Mouse (Mus musculus): ENCODE results near the gene Gpa33. TPM values are rescaled to one million over a fixed set of nuclear protein-coding genes. Genes with fewer than 3 reads are reported as not detected.
A peak's percentile ranks its signal among the peaks of the same experiment; 100 is the strongest.

The Gpa33 gene
- polyA plus RNA-seq, 1 experiment from 2014 or later = 0.40 TPM

DNA sequence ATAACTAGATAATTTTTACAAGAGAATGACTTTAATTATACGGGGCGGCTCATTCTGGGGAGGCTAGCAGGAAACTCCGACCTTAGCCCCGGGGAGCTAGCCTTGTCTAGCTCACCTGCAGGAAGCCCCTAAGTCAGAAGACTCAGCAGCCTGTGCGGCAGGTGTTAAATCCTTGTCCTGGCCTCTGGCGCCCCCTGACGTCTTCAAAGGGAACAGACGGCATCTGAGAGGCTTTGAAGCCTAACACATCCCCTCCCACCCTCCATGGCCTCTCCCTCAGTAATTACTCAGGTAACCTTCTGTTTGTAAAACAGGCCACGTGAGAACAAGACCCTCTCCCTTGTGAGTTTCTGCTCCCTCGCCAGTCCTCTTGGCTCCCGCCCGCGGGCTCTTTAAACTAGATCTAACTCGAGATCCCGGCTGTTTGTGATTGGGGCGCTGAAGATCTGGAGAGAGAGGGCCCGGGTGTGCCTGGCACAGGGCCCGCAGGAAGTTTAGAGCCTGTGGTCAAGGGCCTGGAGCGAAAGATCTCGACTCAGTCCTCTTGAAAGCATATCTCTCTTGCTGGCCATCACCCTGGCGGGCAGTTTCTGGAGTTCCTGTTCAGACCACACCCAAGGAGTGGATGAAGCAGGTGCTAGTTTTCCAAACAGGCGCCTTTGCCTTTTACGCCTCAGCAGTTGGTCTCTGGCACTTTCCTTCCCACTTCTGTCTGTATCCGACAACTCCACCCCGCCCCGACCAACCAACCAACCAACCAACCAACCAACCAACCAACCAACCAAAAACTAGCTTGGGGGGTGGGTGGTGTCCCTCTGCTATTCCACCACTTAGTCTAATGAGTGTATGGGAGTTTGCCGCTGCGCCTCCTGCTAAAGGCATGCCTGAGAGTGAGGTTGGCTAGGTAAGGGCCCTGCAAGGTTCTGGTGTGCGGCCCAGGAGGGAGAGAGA is 24.4 kb downstream of the Gpa33 start:
- Histone ChIP-seq H3K27me3 (ENCODE audit: control insufficient read depth, insufficient read depth, low read depth, low read length) (peaks cover 16% of the 10 kb centered on the region), H3K9ac (ENCODE audit: low read depth, low read length) (no peak overlapping the region), H3K4me2 (ENCODE audit: low read depth, low read length) (peak overlapping the region; percentile 44), H3K4me3 (ENCODE audit: low read depth, low read length) (0 out of 2 replicates have a peak overlapping the region, but pooled peaks have one; percentile 6), H3K27ac (ENCODE audit: low read length) (no peak overlapping the region), H3K4me1 (ENCODE audit: control insufficient read depth, low read depth, low read length) (peaks cover 2% of the 10 kb centered on the region; the same call in 1 of the 2 replicates), H3K36me3 (ENCODE audit: control insufficient read depth, insufficient read depth) (no peaks in the 10 kb centered on the region), H3K9me3 (replicated peaks; ENCODE audit: control insufficient read depth, low read length) (no peaks in the 10 kb centered on the region)
- WGBS (ENCODE audit: insufficient replicate concordance) = 6% methylated on average over 29 of the region's 29 CpGs
- 0 out of 2 replicates have a peak, but pooled peaks have one; percentile 37 for ATAC-seq (ENCODE audit: low read depth)

DNA sequence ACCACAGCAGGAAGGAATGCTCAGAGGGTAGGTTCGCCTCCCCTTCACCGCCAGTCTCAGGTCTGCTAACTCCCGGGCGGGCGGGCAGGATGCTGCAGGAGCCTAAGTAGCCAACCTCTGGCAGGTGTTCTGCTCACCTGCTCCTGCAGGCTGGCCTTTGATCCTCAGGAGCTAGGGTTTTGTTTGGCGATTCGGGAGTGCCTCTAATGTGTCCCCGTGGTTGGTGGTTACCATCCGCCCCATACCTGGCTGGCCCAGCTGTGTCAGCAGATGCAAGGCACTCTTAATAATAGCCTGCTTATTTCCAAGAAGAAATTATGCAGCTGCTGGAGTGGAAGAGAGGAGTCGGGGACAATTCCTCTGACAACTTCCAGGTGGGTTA is 25.1 kb downstream of the Gpa33 start:
- WGBS (ENCODE audit: insufficient replicate concordance) = 31% methylated on average over 10 of the region's 10 CpGs
- Histone ChIP-seq H3K4me1 (ENCODE audit: control insufficient read depth, low read depth, low read length) (peaks cover 2% of the 10 kb centered on the region; the same call in 1 of the 2 replicates), H3K9ac (ENCODE audit: low read depth, low read length) (no peak overlapping the region), H3K36me3 (ENCODE audit: control insufficient read depth, insufficient read depth) (no peaks in the 10 kb centered on the region), H3K4me3 (ENCODE audit: low read depth, low read length) (no peak overlapping the region), H3K9me3 (replicated peaks; ENCODE audit: control insufficient read depth, low read length) (no peaks in the 10 kb centered on the region), H3K27ac (ENCODE audit: low read length) (no peak overlapping the region), H3K4me2 (ENCODE audit: low read depth, low read length) (no peak overlapping the region), H3K27me3 (ENCODE audit: control insufficient read depth, insufficient read depth, low read depth, low read length) (peaks cover 22% of the 10 kb centered on the region)
- no peak for ATAC-seq (ENCODE audit: low read depth)

DNA sequence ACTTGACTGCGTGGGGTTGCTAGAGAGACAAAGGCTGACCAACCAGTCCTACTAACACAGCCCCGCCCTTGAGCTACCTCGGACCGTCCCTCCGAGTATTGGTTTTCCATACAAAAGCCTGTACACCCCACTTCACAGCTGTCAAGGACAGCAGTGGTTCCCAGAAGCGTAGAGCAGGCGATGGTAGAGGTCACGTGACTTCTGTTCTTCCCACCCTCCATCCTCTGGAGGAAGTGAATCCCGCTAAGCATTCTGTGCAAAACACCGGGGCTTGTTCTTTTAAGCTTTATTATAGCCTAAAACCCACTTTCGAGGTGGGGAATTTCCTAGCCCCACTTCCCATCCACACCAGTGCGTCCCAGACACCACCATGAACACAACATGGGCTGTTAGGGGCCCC is 27.7 kb downstream of the Gpa33 start:
- ATAC-seq (ENCODE audit: low read depth) = no peak
- WGBS (ENCODE audit: insufficient replicate concordance) = 61% methylated on average over 12 of the region's 12 CpGs

DNA sequence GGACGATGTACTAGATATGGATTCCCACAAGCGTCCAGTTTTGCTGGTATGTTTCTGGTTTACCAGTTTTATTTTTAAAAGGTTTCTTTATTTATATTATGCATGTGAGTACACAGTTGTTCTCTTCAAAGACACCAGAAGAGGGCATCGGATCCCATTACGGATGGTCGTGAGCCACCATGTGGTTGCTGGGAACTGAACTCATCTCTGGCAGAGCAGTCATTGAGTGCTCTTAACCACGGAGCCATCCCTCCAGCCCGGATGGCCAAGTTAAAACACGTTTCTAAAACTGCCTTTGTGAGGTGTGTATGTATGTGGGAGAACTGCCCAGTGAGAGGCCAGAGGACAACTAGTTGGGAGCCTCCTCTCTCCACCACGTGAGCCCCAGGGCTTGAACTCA is 28.6 kb downstream of the Gpa33 start:
- Histone ChIP-seq H3K4me1 (ENCODE audit: control insufficient read depth, low read depth, low read length) (peaks cover 2% of the 10 kb centered on the region; the same call in 1 of the 2 replicates), H3K4me3 (ENCODE audit: low read depth, low read length) (no peak overlapping the region), H3K9me3 (replicated peaks; ENCODE audit: control insufficient read depth, low read length) (no peaks in the 10 kb centered on the region), H3K4me2 (ENCODE audit: low read depth, low read length) (no peak overlapping the region), H3K9ac (ENCODE audit: low read depth, low read length) (no peak overlapping the region), H3K36me3 (ENCODE audit: control insufficient read depth, insufficient read depth) (no peaks in the 10 kb centered on the region), H3K27me3 (ENCODE audit: control insufficient read depth, insufficient read depth, low read depth, low read length) (peaks cover 25% of the 10 kb centered on the region), H3K27ac (ENCODE audit: low read length) (no peak overlapping the region)
- ATAC-seq (ENCODE audit: low read depth) = no peak
- 40% methylated on average over 9 of the region's 9 CpGs for WGBS (ENCODE audit: insufficient replicate concordance)

More for the DNA sequence above, 27.7 kb downstream of the Gpa33 start:
- Histone ChIP-seq H3K9me3 (replicated peaks; ENCODE audit: control insufficient read depth, low read length) (no peaks in the 10 kb centered on the region), H3K4me2 (ENCODE audit: low read depth, low read length) (no peak overlapping the region), H3K4me1 (ENCODE audit: control insufficient read depth, low read depth, low read length) (peaks cover 2% of the 10 kb centered on the region; the same call in 1 of the 2 replicates), H3K36me3 (ENCODE audit: control insufficient read depth, insufficient read depth) (no peaks in the 10 kb centered on the region), H3K27ac (ENCODE audit: low read length) (no peak overlapping the region), H3K27me3 (ENCODE audit: control insufficient read depth, insufficient read depth, low read depth, low read length) (peaks cover 25% of the 10 kb centered on the region), H3K4me3 (ENCODE audit: low read depth, low read length) (no peak overlapping the region), H3K9ac (ENCODE audit: low read depth, low read length) (no peak overlapping the region)

DNA sequence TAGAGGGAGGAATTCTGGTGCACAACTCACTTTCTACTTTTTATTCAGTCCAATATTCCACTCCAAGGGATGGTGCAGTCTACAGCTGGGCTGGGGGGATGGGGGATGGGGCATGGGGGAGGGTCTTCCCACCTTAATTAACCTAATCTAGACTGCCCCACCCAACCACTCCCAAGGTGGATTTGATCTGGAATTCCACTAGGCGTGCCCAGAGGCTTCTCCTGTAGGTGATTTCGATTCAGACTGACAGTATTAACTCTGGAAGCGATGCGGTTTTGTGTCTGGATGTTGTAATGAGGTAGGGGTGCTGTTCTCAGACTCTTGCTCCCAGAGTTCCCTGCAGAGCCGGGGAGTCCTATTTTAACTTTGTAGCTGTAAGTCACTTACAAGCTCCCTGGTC is 30.1 kb downstream of the Gpa33 start:
- ATAC-seq (ENCODE audit: low read depth) = no peak
- H3K27ac ChIP-seq (ENCODE audit: low read length) = no peak overlapping the region
- no peaks in the 10 kb centered on the region for H3K36me3 ChIP-seq (ENCODE audit: control insufficient read depth, insufficient read depth)
- no peak overlapping the region for H3K4me2 ChIP-seq (ENCODE audit: low read depth, low read length)
- no peaks in the 10 kb centered on the region for H3K4me1 ChIP-seq (ENCODE audit: control insufficient read depth, low read depth, low read length)
- no peak overlapping the region for H3K4me3 ChIP-seq (ENCODE audit: low read depth, low read length)
- H3K9ac ChIP-seq (ENCODE audit: low read depth, low read length) = no peak overlapping the region
- H3K9me3 ChIP-seq (replicated peaks; ENCODE audit: control insufficient read depth, low read length) = no peaks in the 10 kb centered on the region
- WGBS (ENCODE audit: insufficient replicate concordance) = 51% methylated on average over 5 of the region's 5 CpGs
- H3K27me3 ChIP-seq (ENCODE audit: control insufficient read depth, insufficient read depth, low read depth, low read length) = peaks cover 16% of the 10 kb centered on the region

DNA sequence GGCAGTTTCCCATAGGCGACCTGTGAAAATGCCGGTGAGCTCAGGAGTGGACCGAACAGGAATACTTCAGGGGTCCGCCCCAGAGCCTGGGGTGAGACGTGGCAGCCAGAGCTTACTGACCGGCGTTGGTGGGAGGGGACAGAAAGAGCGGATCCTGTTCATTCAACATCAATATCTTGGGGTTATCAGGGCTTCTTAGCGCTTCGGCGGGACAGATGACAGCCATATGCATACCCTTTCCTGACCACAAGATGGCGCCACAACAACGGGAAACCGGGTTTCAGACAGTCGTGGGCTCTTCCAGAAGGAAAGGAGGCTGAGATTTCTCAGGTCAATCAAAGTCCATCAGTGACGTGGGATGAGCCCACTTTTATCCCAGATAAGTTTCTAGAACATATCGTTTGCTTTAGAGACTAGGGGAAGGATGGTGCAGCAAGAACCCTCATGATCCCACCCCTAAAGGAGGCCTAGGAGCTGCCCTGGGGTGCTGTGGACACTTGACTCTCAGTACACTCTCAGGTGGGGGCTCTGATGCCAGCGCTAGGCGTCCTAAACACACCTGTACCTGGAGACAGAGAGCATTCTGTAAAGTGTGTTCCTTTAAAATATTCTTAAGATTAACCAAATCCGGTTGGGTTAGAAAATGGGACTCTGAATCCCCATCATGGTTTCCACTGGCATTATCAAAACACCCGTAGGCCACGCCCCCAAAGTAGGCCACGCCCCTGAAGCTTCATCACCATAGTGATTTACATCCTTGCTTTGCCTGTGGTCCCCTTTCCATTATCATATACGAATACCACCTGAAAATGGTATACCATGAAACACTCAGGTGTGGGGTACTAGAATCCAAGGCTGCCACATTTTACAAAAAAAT is 30.8 kb downstream of the Gpa33 start:
- no peak overlapping the region for H3K27ac ChIP-seq (ENCODE audit: low read length)
- ATAC-seq (ENCODE audit: low read depth) = no peak
- peaks cover 10% of the 10 kb centered on the region for H3K27me3 ChIP-seq (ENCODE audit: control insufficient read depth, insufficient read depth, low read depth, low read length)
- no peak overlapping the region for H3K9ac ChIP-seq (ENCODE audit: low read depth, low read length)
- 13% methylated on average over 24 of the region's 24 CpGs for WGBS (ENCODE audit: insufficient replicate concordance)
- no peaks in the 10 kb centered on the region for H3K36me3 ChIP-seq (ENCODE audit: control insufficient read depth, insufficient read depth)
- no peaks in the 10 kb centered on the region for H3K9me3 ChIP-seq (replicated peaks; ENCODE audit: control insufficient read depth, low read length)
- no peak overlapping the region for H3K4me2 ChIP-seq (ENCODE audit: low read depth, low read length)
- no peak overlapping the region for H3K4me3 ChIP-seq (ENCODE audit: low read depth, low read length)
- H3K4me1 ChIP-seq (ENCODE audit: control insufficient read depth, low read depth, low read length) = no peaks in the 10 kb centered on the region

DNA sequence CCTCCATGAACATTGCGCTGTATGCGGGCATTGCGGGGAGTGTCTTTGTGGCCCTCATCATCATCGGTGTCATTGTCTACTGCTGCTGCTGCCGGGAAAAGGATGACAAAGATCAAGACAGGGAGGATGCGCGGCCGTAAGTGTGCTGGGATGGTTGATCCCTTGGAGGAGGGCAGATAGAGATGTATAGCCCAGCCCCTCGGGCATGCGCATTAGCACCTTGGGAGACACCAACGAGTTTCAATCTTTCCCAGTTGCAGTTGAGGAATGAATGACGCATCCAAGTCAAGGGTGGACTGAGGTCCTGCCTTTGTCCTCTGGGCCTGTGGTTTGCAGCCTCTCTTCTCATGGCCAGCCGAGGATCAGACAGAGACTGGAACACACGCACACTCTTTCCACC is 34.5 kb downstream of the Gpa33 start:
- WGBS (ENCODE audit: insufficient replicate concordance) = 75% methylated on average over 14 of the region's 14 CpGs
- H3K27me3 ChIP-seq (ENCODE audit: control insufficient read depth, insufficient read depth, low read depth, low read length) = peaks cover 7% of the 10 kb centered on the region
- H3K9me3 ChIP-seq (replicated peaks; ENCODE audit: control insufficient read depth, low read length) = no peaks in the 10 kb centered on the region

DNA sequence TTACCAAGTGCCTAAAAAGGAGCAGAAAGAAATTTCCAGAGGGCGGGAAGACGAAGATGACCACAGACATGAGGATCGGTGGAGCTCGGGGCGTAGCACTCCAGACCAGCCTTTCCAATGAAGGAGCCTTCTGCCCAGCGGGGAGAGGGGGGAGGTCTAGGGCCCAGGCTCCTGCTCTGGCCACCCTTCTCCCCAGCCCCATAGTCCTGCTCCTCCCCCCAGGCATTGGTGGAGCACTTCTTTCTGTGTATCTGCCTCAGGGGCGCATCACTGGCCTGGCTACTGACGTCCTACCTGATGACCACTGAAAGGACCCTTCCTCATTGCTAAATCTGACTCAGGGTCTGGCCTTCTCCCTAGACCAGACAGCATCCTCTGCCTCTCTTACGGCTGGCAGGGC is 35.1 kb downstream of the Gpa33 start:
- H3K27ac ChIP-seq (ENCODE audit: low read length) = no peak overlapping the region
- H3K9me3 ChIP-seq (replicated peaks; ENCODE audit: control insufficient read depth, low read length) = no peaks in the 10 kb centered on the region
- no peak for ATAC-seq (ENCODE audit: low read depth)
- H3K36me3 ChIP-seq (ENCODE audit: control insufficient read depth, insufficient read depth) = no peaks in the 10 kb centered on the region
- H3K27me3 ChIP-seq (ENCODE audit: control insufficient read depth, insufficient read depth, low read depth, low read length) = peaks cover 3% of the 10 kb centered on the region; the same call in 1 of the 2 replicates
- H3K4me3 ChIP-seq (ENCODE audit: low read depth, low read length) = no peak overlapping the region
- WGBS (ENCODE audit: insufficient replicate concordance) = 74% methylated on average over 9 of the region's 9 CpGs
- no peaks in the 10 kb centered on the region for H3K4me1 ChIP-seq (ENCODE audit: control insufficient read depth, low read depth, low read length)
- no peak overlapping the region for H3K9ac ChIP-seq (ENCODE audit: low read depth, low read length)
- H3K4me2 ChIP-seq (ENCODE audit: low read depth, low read length) = no peak overlapping the region

More for the DNA sequence above, 34.5 kb downstream of the Gpa33 start:
- Histone ChIP-seq H3K36me3 (ENCODE audit: control insufficient read depth, insufficient read depth) (no peaks in the 10 kb centered on the region), H3K4me3 (ENCODE audit: low read depth, low read length) (no peak overlapping the region), H3K4me1 (ENCODE audit: control insufficient read depth, low read depth, low read length) (no peaks in the 10 kb centered on the region), H3K4me2 (ENCODE audit: low read depth, low read length) (no peak overlapping the region), H3K27ac (ENCODE audit: low read length) (no peak overlapping the region), H3K9ac (ENCODE audit: low read depth, low read length) (no peak overlapping the region)
- ATAC-seq (ENCODE audit: low read depth) = no peak

All from liver, embryonic 16.5 days (tissue).